Mouse (Mus musculus): ENCODE measurements around the gene Cyld. TPM values are rescaled to one million over a fixed set of nuclear protein-coding genes. Genes with fewer than 3 reads are reported as not detected.

Cyld gene
- total and polyA plus RNA-seq, 3 experiments = 20.2 to 29.4 (median 22.1) TPM

DNA sequence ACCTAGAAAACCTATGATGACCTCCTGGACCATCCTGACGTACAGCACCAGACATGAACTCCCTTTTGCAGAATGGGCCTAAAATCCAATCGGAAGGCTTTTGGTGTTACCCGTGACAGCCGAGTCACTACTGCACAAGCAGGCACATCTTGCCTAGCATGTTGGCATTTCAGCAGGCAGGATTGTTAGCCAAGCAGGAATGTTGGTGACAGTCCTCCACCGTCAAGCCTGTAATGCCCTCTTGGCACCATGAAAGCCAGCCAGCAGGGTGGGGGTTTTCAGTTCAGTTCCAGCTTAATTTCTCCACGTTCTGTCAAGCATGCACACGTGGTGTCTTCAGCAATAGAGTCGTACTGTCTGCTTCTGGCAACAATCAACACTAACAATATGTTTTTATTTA is 19.8 kb upstream of the Cyld start:
- Histone ChIP-seq H3K9ac (ENCODE audit: insufficient read depth, low read depth) (no peak overlapping the region), H3K36me3 (replicated peaks in 1 of 2; ENCODE audit: control insufficient read depth in 1 of 2, insufficient read depth in 1 of 2, low read length in 1 of 2) (peaks cover 80 to 98% of the 10 kb centered on the region in 2 experiments), H3K4me3 (replicated peaks in 1 of 3; ENCODE audit: low read depth in 2 of 3, low read length in 2 of 3, poor library complexity in 1 of 3) (no peak overlapping the region), H3K79me2 (replicated peaks; ENCODE audit: control insufficient read depth, extremely low read depth, insufficient read depth, poor library complexity, severe bottlenecking) (no peaks in the 10 kb centered on the region), H3K4me2 (ENCODE audit: insufficient read depth, low read depth, poor library complexity, severe bottlenecking) (no peak overlapping the region), H3K4me1 (ENCODE audit: control insufficient read depth in 1 of 2, insufficient read depth in 2 of 2) (peaks cover 6 to 53% of the 10 kb centered on the region in 2 experiments; a peak in 3 of 4 replicates), H3K27ac (ENCODE audit: insufficient read depth, low read depth) (no peak overlapping the region), H3K9me3 (replicated peaks; ENCODE audit: low read length) (peaks cover 8% of the 10 kb centered on the region), H3K27me3 (replicated peaks) (no peaks in the 10 kb centered on the region)
- no peak for DNase-seq (ENCODE audit: extremely low read depth)
- in situ Hi-C loops (cut with MboI; ENCODE audit: low pct_ligation_motif_present, low pct_unique_long_range_greater_than_20kb, low sequenced_read_pairs) = no loop called here
- TF ChIP-seq CHD1 (IDR thresholded peaks at IDR 0.05; ENCODE audit: low read depth, low read length) (no peak), ELF1 (IDR thresholded peaks at IDR 0.05; ENCODE audit: low read depth, low read length) (no peak), TCF12 (IDR thresholded peaks at IDR 0.05; ENCODE audit: low read depth, low read length) (no peak), MXI1 (IDR thresholded peaks at IDR 0.05; ENCODE audit: low read depth, low read length) (no peak), ZKSCAN1 (IDR thresholded peaks at IDR 0.05; ENCODE audit: borderline replicate concordance, low read depth, low read length) (no peak), JUND (conservative IDR thresholded peaks at IDR 0.05; ENCODE audit: low read depth, low read length) (no peak), SMC3 (IDR thresholded peaks at IDR 0.05; ENCODE audit: low read depth, low read length) (no peak), UBTF (IDR thresholded peaks at IDR 0.05; ENCODE audit: low read depth, low read length) (no peak), EP300 (IDR thresholded peaks at IDR 0.05; ENCODE audit: low read length) (no peak)
- dilution Hi-C loops (cut with MboI; ENCODE audit: extremely low pct_ligation_motif_present, extremely low pct_unique_long_range_greater_than_20kb, low sequenced_read_pairs) = no loop called here

DNA sequence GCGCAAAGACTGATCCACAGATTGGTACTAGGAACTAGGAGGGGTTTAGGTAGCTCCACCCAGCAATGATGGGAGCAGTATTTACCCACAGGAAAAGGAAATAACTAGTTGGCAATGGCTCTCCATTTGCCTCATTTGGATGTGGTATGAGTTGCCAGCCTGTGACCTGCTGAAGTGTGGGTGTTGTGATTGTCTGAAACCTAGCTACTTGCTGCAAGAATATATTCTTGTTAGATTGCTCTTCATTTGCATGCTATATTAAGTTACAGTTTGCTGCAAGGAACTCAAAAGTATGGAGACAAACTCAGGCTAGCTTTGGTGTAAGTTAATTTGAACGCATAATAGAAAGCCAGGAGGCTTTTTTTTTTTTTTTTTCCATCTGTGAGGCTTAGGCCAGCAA is 16.3 kb upstream of the Cyld start:
- Histone ChIP-seq H3K9me3 (replicated peaks; ENCODE audit: low read length) (peaks cover 8% of the 10 kb centered on the region), H3K27me3 (replicated peaks) (no peaks in the 10 kb centered on the region), H3K4me3 (replicated peaks in 1 of 3; ENCODE audit: low read depth in 2 of 3, low read length in 2 of 3, poor library complexity in 1 of 3) (no peak overlapping the region), H3K36me3 (replicated peaks in 1 of 2; ENCODE audit: control insufficient read depth in 1 of 2, insufficient read depth in 1 of 2, low read length in 1 of 2) (peaks cover 69 to 90% of the 10 kb centered on the region in 2 experiments), H3K4me1 (ENCODE audit: control insufficient read depth in 1 of 2, insufficient read depth in 2 of 2) (peaks cover 0 to 39% of the 10 kb centered on the region in 2 experiments; a peak in 2 of 4 replicates), H3K27ac (ENCODE audit: insufficient read depth, low read depth) (no peak overlapping the region), H3K4me2 (ENCODE audit: insufficient read depth, low read depth, poor library complexity, severe bottlenecking) (no peak overlapping the region), H3K79me2 (replicated peaks; ENCODE audit: control insufficient read depth, extremely low read depth, insufficient read depth, poor library complexity, severe bottlenecking) (no peaks in the 10 kb centered on the region), H3K9ac (ENCODE audit: insufficient read depth, low read depth) (no peak overlapping the region)
- dilution Hi-C loops (cut with MboI; ENCODE audit: extremely low pct_ligation_motif_present, extremely low pct_unique_long_range_greater_than_20kb, low sequenced_read_pairs) = no loop called here
- TF ChIP-seq ELF1 (IDR thresholded peaks at IDR 0.05; ENCODE audit: low read depth, low read length) = no peak
- no peak for TF ChIP-seq TCF12 (IDR thresholded peaks at IDR 0.05; ENCODE audit: low read depth, low read length)
- no peak for TF ChIP-seq ETS1 (conservative IDR thresholded peaks at IDR 0.05; ENCODE audit: low read depth, low read length)
- no peak for TF ChIP-seq ZNF384 (IDR thresholded peaks at IDR 0.05; ENCODE audit: low read depth, low read length)
- no peak for TF ChIP-seq UBTF (IDR thresholded peaks at IDR 0.05; ENCODE audit: low read depth, low read length)
- no peak for TF ChIP-seq ZC3H11A (IDR thresholded peaks at IDR 0.05; ENCODE audit: low read depth, low read length)
- TF ChIP-seq POLR2A (IDR thresholded peaks at IDR 0.05; ENCODE audit: low read depth, low read length) = no peak
- no peak for TF ChIP-seq MXI1 (IDR thresholded peaks at IDR 0.05; ENCODE audit: low read depth, low read length)
- no peak for TF ChIP-seq E2F4 (IDR thresholded peaks at IDR 0.05; ENCODE audit: insufficient replicate concordance, low read depth, low read length)
- TF ChIP-seq IRF4 (IDR thresholded peaks at IDR 0.05; ENCODE audit: low read depth, low read length) = no peak
- no peak for TF ChIP-seq EP300 (IDR thresholded peaks at IDR 0.05; ENCODE audit: low read length)
- no peak for TF ChIP-seq ZMIZ1 (IDR thresholded peaks at IDR 0.05; ENCODE audit: low read depth, low read length)
- no peak for TF ChIP-seq POLR2AphosphoS2 (IDR thresholded peaks at IDR 0.05; ENCODE audit: low read depth, low read length)
- no peak for TF ChIP-seq PAX5 (IDR thresholded peaks at IDR 0.05; ENCODE audit: low read length)
- TF ChIP-seq MAFK (IDR thresholded peaks at IDR 0.05; ENCODE audit: insufficient replicate concordance, low read length) = no peak
- TF ChIP-seq ZKSCAN1 (IDR thresholded peaks at IDR 0.05; ENCODE audit: borderline replicate concordance, low read depth, low read length) = no peak
- DNase-seq (ENCODE audit: extremely low read depth) = no peak
- in situ Hi-C loops (cut with MboI; ENCODE audit: low pct_ligation_motif_present, low pct_unique_long_range_greater_than_20kb, low sequenced_read_pairs) = no loop called here

All from CH12.LX (cell line).